Mouse (Mus musculus) midbrain, postnatal 0 days (tissue): Measurements from ENCODE around the gene Atp13a3. TPM values are rescaled to one million over a fixed set of nuclear protein-coding genes. Genes with fewer than 3 reads are reported as not detected.

Source experiments
- ATAC-seq: fragments of 200-750 bp; cut with Nextera tagmentation; 2 replicates; pipeline ENCODE4 v1.8.0; 2017; ENCODE audit warnings: moderate number of reproducible peaks, mild to moderate bottlenecking, moderate TSS enrichment, moderate library complexity; ENCODE audit not compliant: low FRiP score
- DNase-seq: peaks from one replicate; pipeline ENCODE4 v3.0.0-alpha.2; 2015; ENCODE audit warnings: low spot score
- H3K27ac ChIP-seq: fragments of 300-500 bp; sonication (generic); 2 replicates; pipeline ENCODE4 v1.5.1; 2014; ENCODE audit warnings: low read depth, mild to moderate bottlenecking, low read length, mixed read lengths
- H3K27me3 ChIP-seq: fragments of 300-500 bp; sonication (generic); 2 replicates; pipeline ENCODE4 v1.6.1; 2014; ENCODE audit warnings: low read length, control low read depth, mixed read lengths; ENCODE audit not compliant: insufficient read depth
- H3K36me3 ChIP-seq: fragments of 300-500 bp; sonication (generic); 2 replicates; pipeline ENCODE4 v1.6.1; 2014; ENCODE audit warnings: low read length, control low read depth, mixed read lengths; ENCODE audit not compliant: insufficient read depth
- H3K4me1 ChIP-seq: fragments of 300-500 bp; sonication (generic); 2 replicates; pipeline ENCODE4 v1.6.1; 2014; ENCODE audit warnings: mild to moderate bottlenecking, control low read depth, antibody characterized with exemption, low read length, mixed read lengths; ENCODE audit not compliant: insufficient read depth
- H3K4me2 ChIP-seq: fragments of 300-500 bp; sonication (generic); 2 replicates; pipeline ENCODE4 v1.6.1; 2014; ENCODE audit warnings: low read depth, mild to moderate bottlenecking, low read length, mixed read lengths; ENCODE audit not compliant: poor library complexity, severe bottlenecking
- H3K4me3 ChIP-seq: fragments of 300-500 bp; sonication (generic); 2 replicates; pipeline ENCODE4 v1.5.1; 2014; ENCODE audit warnings: low read depth, mild to moderate bottlenecking, low read length, moderate library complexity
- H3K9ac ChIP-seq: fragments of 300-500 bp; sonication (generic); replicated peaks from 2 replicates; pipeline ENCODE4 v1.6.1; 2014; ENCODE audit warnings: mild to moderate bottlenecking, low read length, moderate library complexity, mixed read lengths; ENCODE audit not compliant: poor library complexity, severe bottlenecking
- H3K9me3 ChIP-seq: fragments of 300-500 bp; sonication (generic); 2 replicates; pipeline ENCODE4 v1.6.1; 2016; ENCODE audit warnings: low read length, control low read depth
- CTCF ChIP-seq: IDR thresholded peaks from 2 replicates; pipeline ENCODE4 v1.5.1; 2016; ENCODE audit warnings: antibody characterized with exemption, mild to moderate bottlenecking
- WGBS: fragments of 180-500 bp; shearing (Covaris S2); extraction: QIAGEN DNeasy Blood & Tissue Kit; methylation state at CpG from one replicate; pipeline ENCODE4 v1.1.7; 2014; 5-methylcytosine and 5-hydroxymethylcytosine counted together
- polyA plus RNA-seq: library from polyadenylated mRNA; unstranded; fragments of >200 nt; fragmentation: Nextera tagmentation; extraction: Ambion mirVana; gene quantifications from 2 replicates; pipeline ENCODE4 v1.2.1, GENCODE M21; 2015
- total RNA-seq: library from RNA; depleted of rRNA; stranded (reverse); fragments of >200 nt; gene quantifications from 2 replicates; pipeline ENCODE4 v1.2.3, GENCODE M21; 2014

Atp13a3 gene
- total and polyA plus RNA-seq, 2 experiments from 2014 or later = 7.2 to 34.1 TPM

- TF ChIP-seq CTCF = no peak
- peaks cover 14% of the 10 kb centered on the region; the same call in 1 of the 2 replicates for H3K27me3 ChIP-seq
- peaks cover 6% of the 10 kb centered on the region; the same call in 1 of the 2 replicates for H3K4me1 ChIP-seq
- no peak overlapping the region for H3K4me3 ChIP-seq
- DNase-seq (no peak), ATAC-seq (no peak)
- no peak overlapping the region for H3K9ac ChIP-seq
- H3K9me3 ChIP-seq = no peaks in the 10 kb centered on the region
- no peak overlapping the region for H3K27ac ChIP-seq
- 77% methylated on average over 5 of the region's 5 CpGs for WGBS
- H3K36me3 ChIP-seq = no peaks in the 10 kb centered on the region
- H3K4me2 ChIP-seq = no peak overlapping the region
These were observed 101.5 kb downstream of the Atp13a3 start for GRCm38 (mm10) chr16:30304236-30304635.

DNA sequence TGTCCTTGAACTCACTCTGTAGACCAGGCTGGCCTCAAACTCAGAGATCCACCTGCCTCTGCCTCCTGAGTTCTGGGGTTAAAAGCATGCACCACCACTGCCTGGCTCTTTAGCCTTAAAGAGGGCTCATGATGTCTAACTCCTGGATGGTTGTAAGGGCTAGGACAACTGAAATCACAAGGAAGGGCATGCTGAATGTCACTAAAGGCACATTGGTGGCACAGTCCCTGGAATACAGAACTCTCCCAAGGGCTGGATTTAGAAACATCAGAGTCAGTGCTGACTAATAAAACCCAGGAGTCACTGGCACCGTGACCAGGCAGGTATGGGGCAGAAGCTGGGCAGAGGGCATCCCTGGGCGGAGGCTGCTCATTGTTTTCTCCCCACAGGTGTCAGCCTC lies 102.4 kb downstream of the Atp13a3 start:
- ATAC-seq (no peak), DNase-seq (no peak)
- H3K27ac ChIP-seq = no peak overlapping the region
- no peak for TF ChIP-seq CTCF
- peaks cover 8% of the 10 kb centered on the region; the same call in 1 of the 2 replicates for H3K27me3 ChIP-seq
- peaks cover 3% of the 10 kb centered on the region; the same call in 1 of the 2 replicates for H3K4me1 ChIP-seq
- no peak overlapping the region for H3K9ac ChIP-seq
- no peaks in the 10 kb centered on the region for H3K9me3 ChIP-seq
- WGBS = 88% methylated on average over 2 of the region's 2 CpGs
- H3K36me3 ChIP-seq = no peaks in the 10 kb centered on the region
- no peak overlapping the region for H3K4me3 ChIP-seq
- no peak overlapping the region for H3K4me2 ChIP-seq

DNA sequence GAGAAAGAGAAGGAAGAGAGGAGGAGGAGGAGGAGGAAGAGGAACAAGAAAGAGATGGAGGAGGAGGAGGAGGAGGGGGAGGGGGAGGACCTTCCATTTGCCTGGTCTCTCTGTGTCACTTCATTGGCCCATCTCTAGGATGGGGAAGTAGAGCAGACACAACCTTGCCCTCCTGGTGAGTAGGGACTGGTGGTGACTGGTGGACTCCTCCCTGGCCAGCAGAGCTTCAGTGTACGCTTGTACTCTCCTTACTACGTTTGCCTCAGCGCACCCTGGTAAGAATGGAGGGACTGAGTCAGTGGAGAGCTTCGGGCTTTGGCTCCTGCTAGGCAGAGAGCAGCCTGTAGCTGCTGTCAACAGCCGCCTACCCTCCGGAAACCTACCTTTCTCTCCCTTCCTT lies 103.1 kb downstream of the Atp13a3 start:
- H3K4me1 ChIP-seq = no peaks in the 10 kb centered on the region
- H3K36me3 ChIP-seq = no peaks in the 10 kb centered on the region
- no peak overlapping the region for H3K27ac ChIP-seq
- no peak for ATAC-seq
- no peak overlapping the region for H3K9ac ChIP-seq
- no peak for DNase-seq
- no peak overlapping the region for H3K4me3 ChIP-seq
- WGBS = 91% methylated on average over 6 of the region's 6 CpGs
- TF ChIP-seq CTCF = no peak
- H3K9me3 ChIP-seq = no peaks in the 10 kb centered on the region
- peaks cover 5% of the 10 kb centered on the region; the same call in 1 of the 2 replicates for H3K27me3 ChIP-seq
- no peak overlapping the region for H3K4me2 ChIP-seq

DNA sequence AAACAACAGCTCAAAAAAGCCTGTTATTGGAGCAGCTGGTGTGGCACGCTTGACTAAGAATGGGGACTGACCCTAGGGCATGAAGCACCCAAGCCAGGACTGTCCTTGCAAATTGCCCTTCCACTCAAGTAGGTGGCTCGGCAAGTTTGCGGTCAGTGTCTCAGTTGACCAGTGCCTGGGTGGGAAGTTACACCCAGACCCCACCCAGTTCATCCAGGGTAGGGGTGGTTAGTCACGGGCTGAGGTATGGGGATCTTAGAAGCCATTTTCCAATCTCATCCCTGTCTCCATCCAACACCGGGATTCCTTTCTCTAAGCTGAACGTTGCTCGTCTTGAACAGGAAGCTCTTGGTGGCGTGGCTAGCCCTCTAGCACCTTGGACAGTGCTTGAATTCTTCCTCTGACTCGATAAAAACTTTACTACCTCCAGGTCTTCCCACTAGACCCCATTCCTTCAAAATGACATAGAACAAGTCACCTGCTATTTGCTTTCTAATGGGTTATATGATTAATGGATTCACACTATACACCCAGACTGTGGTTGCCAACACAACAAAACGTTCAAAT lies 106.0 kb downstream of the Atp13a3 start:
- Histone ChIP-seq H3K27me3 (no peaks in the 10 kb centered on the region), H3K4me1 (no peaks in the 10 kb centered on the region), H3K4me3 (no peak overlapping the region), H3K9me3 (no peaks in the 10 kb centered on the region), H3K4me2 (no peak overlapping the region), H3K27ac (no peak overlapping the region), H3K36me3 (no peaks in the 10 kb centered on the region), H3K9ac (no peak overlapping the region)
- whole genome bisulfite sequencing = 77% methylated on average over 10 of the region's 10 CpGs
- no peak for ATAC-seq
- DNase-seq = no peak
- no peak for TF ChIP-seq CTCF

DNA sequence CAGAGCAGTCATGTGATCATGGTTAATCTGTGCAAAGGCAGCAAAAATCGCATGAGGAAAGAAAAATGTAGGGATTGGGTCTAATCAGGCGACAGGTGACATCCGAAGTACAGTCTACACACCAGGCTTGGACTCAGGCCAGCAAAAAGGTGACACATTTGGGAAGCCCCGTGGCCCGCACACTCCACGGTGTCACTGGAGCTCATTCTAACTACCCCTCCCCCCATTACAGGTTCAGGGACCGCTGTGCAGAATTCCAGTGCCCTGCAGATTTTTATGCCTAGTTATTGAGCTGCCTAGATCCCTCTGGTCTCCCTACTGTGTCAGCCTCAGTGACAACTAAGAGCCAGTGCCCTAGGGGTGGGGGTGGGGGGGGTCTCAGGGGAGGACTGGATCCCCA lies 108.3 kb downstream of the Atp13a3 start:
- ATAC-seq = no peak
- no peak for DNase-seq
- Histone ChIP-seq H3K4me1 (no peaks in the 10 kb centered on the region), H3K36me3 (no peaks in the 10 kb centered on the region), H3K27me3 (no peaks in the 10 kb centered on the region), H3K4me3 (no peak overlapping the region), H3K27ac (no peak overlapping the region), H3K9ac (no peak overlapping the region), H3K9me3 (no peaks in the 10 kb centered on the region), H3K4me2 (no peak overlapping the region)
- 86% methylated on average over 7 of the region's 7 CpGs for WGBS
- TF ChIP-seq CTCF = no peak

DNA sequence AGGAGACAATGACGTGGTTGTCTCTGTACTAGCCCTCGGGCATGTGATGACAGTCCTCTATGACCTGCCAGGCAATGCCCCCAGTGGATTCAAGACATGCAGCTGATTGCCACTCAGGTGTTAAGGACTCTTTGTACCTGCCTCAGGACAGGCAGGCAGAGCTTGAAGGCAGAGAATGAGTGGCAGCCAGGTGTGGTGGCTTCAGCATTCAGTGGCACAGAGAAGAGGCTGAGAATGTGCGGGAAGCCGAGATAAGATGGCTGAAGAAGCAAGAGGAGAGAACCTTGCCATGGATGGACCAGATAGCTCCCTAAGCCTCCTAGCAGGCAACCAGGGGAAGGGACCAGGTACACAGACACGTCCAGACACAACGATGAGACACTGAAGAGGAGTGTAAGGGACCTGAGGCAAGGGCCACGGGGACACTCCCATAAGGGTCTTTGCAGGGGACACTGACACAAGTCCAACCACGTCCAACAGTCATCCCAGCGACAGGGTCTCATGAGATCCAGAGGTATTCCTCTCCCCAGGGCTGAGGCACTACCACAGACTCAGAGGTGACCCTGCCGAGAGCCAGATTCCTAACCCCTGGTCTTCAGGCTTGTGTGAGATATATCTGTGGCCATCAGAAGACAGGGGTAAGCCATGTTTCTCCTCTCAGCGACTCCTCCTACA lies 109.0 kb downstream of the Atp13a3 start:
- ATAC-seq = no peak
- Histone ChIP-seq H3K27me3 (no peaks in the 10 kb centered on the region), H3K9ac (no peak overlapping the region)

More for the DNA sequence above, 109.0 kb downstream of the Atp13a3 start:
- Histone ChIP-seq H3K4me3 (no peak overlapping the region), H3K4me2 (no peak overlapping the region), H3K27ac (no peak overlapping the region), H3K9me3 (no peaks in the 10 kb centered on the region), H3K36me3 (no peaks in the 10 kb centered on the region), H3K4me1 (no peaks in the 10 kb centered on the region)
- WGBS = 91% methylated on average over 11 of the region's 11 CpGs
- no peak for TF ChIP-seq CTCF
- DNase-seq = no peak
